Mouse (Mus musculus) kidney, adult 2 months (tissue): Measurements from ENCODE around the gene Pla2g1b.

Experiments used
- CTCF ChIP-seq: fragments of 200-500 bp; conservative IDR thresholded peaks from 2 replicates; pipeline ENCODE4 v1.5.1; 2011; ENCODE audit warnings: low read depth, mild to moderate bottlenecking, control low read depth, low read length, moderate library complexity, mixed read lengths; ENCODE audit not compliant: insufficient read depth, insufficient read length
- POLR2A ChIP-seq: fragments of 200-500 bp; IDR thresholded peaks from one replicate; pipeline ENCODE4 v1.6.1; 2011; ENCODE audit warnings: low read depth, low read length, control low read depth

GRCm38 (mm10) chr5:115469791-115470190 is 3.7 kb downstream of the Pla2g1b start:
- no peak for TF ChIP-seq CTCF
- no peak for TF ChIP-seq POLR2A
